Mouse (Mus musculus) small intestine, adult 2 months (tissue): ENCODE measurements around the gene Prss42. TPM values are rescaled to one million over a fixed set of nuclear protein-coding genes. Genes with fewer than 3 reads are reported as not detected.
"Not testable (repeated sequence)": the region's sequence is repeated elsewhere in the genome, so short reads cannot be mapped to it uniquely, and the experiment has no call there.

Source experiments
- H3K27ac ChIP-seq: fragments of 200-500 bp; 2 replicates; pipeline ENCODE4 v1.5.1; 2012; ENCODE audit warnings: low read depth, low read length, control low read depth, inconsistent platforms; ENCODE audit not compliant: insufficient read depth
- H3K27me3 ChIP-seq: fragments of 200-500 bp; 2 replicates; pipeline ENCODE4 v1.6.1; 2012; ENCODE audit warnings: mild to moderate bottlenecking, moderate library complexity, low read length, inconsistent platforms; ENCODE audit not compliant: control insufficient read depth, insufficient read depth
- H3K36me3 ChIP-seq: fragments of 200-500 bp; 2 replicates; pipeline ENCODE4 v1.6.1; 2012; ENCODE audit warnings: mild to moderate bottlenecking, low read length, control low read depth, inconsistent platforms; ENCODE audit not compliant: control insufficient read depth, insufficient read depth
- H3K4me1 ChIP-seq: fragments of 200-500 bp; 2 replicates; pipeline ENCODE4 v1.6.1; 2012; ENCODE audit warnings: low read length, inconsistent platforms, mixed read lengths; ENCODE audit not compliant: control insufficient read depth, insufficient read depth, insufficient read length
- H3K4me3 ChIP-seq: fragments of 200-500 bp; 2 replicates; pipeline ENCODE4 v1.5.1; 2012; ENCODE audit warnings: low read depth, mild to moderate bottlenecking, control low read depth, inconsistent platforms, low read length, moderate library complexity
- CTCF ChIP-seq: fragments of 200-500 bp; IDR thresholded peaks from 2 replicates; pipeline ENCODE4 v1.5.1; 2012; ENCODE audit warnings: low read depth, mild to moderate bottlenecking, control low read depth, inconsistent platforms, low read length, moderate library complexity, mixed read lengths; ENCODE audit not compliant: insufficient replicate concordance, insufficient read length; ENCODE audit errors: extremely low read depth
- POLR2A ChIP-seq: fragments of 200-500 bp; IDR thresholded peaks from 2 replicates; pipeline ENCODE4 v1.6.1; 2012; ENCODE audit warnings: low read depth, mild to moderate bottlenecking, control low read depth, inconsistent platforms, low read length, moderate library complexity
- WGBS: fragments of 180-500 bp; shearing (Covaris S2); methylation state at CpG from one replicate; pipeline ENCODE4 v1.1.7; 2018; 5-methylcytosine and 5-hydroxymethylcytosine counted together
- polyA plus RNA-seq: library from polyadenylated mRNA; depleted of rRNA; stranded (reverse); fragments of >200 nt; gene quantifications from 2 replicates; pipeline ENCODE4 v1.2.3, GENCODE M21; 2012

Gene Prss42
- polyA plus RNA-seq, 1 experiment: not detected

DNA sequence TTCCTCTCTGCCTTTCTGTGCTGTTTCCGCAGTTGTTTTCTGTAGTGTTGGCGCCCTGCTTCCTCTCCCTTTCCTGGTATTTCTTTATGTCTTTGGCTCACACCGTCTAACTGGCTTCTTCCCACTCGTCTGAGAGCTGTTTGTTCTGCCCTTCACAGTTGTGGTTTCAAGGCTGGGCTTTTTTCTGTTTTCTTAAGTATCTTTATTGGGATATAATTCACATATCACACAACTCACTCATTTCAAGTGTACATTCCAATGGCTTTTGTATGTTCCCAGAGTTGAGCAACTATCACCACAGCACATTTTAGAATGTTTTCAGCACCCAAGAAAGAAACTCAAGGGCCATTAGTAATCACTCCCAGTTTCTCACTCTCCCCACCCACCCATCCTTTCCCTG lies 7.5 kb upstream of the Prss42 start:
- H3K27ac ChIP-seq: no peak overlapping the region
- no peaks in the 10 kb centered on the region for H3K36me3 ChIP-seq
- H3K27me3 ChIP-seq: no peaks in the 10 kb centered on the region; the same call in 1 of the 2 replicates
- TF ChIP-seq CTCF (no peak), POLR2A (no peak)
- WGBS: 57% methylated on average over 4 of the region's 4 CpGs
- no peaks in the 10 kb centered on the region for H3K4me1 ChIP-seq
- H3K4me3 ChIP-seq: no peak overlapping the region

DNA sequence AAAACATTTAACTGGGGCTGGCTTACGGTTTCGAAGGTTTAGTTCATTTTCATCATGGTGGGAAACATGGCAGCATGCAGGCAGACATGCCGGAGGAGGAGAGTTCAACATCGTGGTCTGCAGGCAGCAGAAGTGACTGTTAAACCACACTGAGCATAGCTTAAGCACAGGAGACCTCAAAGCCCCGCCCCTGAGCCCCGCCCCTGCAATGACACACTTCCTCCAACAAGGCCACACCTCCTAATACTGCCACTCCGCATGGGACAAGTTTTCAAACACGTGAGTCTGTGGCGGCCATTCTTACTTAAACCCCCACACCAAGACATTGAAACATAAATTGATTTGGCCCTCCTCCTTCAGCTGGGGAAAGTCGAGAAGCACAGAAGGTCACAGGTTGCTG lies 953 bp upstream of the Prss42 start:
- no peak for TF ChIP-seq CTCF
- TF ChIP-seq POLR2A: no peak
- Histone ChIP-seq H3K4me1 (no peaks in the 10 kb centered on the region), H3K27me3 (no peaks in the 10 kb centered on the region), H3K36me3 (no peaks in the 10 kb centered on the region), H3K4me3 (no peak overlapping the region), H3K27ac (no peak overlapping the region)
- 75% methylated on average over 10 of the region's 10 CpGs for WGBS

- H3K4me1 ChIP-seq: no peaks in the 10 kb centered on the region
- no peak overlapping the region for H3K27ac ChIP-seq
- no peaks in the 10 kb centered on the region for H3K36me3 ChIP-seq
- no peaks in the 10 kb centered on the region for H3K27me3 ChIP-seq
- H3K4me3 ChIP-seq: no peak overlapping the region
- WGBS: 90% methylated on average over 8 of the region's 8 CpGs
- TF ChIP-seq CTCF (no peak), POLR2A (no peak)
Measured at GRCm38 (mm10) chr9:110800834-110801479, 3.0 kb downstream of the Prss42 start.

DNA sequence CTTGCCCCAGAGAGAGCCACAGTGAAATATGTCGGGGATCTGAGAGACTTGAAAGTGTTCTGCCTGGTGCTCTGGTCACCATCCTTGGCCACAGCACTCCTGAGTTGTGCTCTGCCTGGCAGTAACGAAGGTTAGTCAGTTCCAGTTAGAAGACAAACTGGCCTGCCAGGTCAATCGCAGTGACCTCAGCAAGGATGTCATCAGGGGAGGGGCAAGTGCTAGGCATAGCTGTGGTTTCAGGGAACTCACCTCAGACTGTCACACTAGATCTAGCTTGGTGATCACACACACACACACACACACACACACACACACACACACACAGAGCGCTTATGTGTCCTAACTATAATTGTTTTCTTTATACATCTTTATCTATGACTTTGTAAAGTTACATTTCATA lies 5.3 kb downstream of the Prss42 start:
- Histone ChIP-seq H3K27me3 (no peaks in the 10 kb centered on the region), H3K36me3 (no peaks in the 10 kb centered on the region), H3K4me3 (no peak overlapping the region), H3K4me1 (no peaks in the 10 kb centered on the region), H3K27ac (no peak overlapping the region)
- no peak for TF ChIP-seq CTCF
- no peak for TF ChIP-seq POLR2A
- 62% methylated on average over 4 of the region's 4 CpGs for WGBS

DNA sequence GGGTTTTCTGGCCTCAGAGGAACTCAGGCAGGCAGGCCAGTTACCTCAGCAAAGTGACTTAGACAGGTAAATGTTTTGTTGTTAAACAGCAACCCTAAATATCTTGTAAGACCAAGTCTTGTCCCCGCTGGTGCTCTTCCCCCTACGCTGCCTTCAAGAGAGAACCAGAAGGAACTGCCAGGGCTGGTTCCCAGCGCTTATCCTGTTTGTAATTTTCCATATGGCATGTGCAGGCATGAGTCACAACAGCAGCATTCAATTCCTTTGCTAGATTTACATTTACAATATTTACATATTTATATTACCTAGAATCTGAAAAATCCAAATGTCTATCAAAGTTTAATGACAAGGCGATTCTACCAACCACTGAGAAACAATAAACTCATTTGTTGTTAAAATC lies 12.1 kb downstream of the Prss42 start:
- TF ChIP-seq POLR2A (no peak), CTCF (no peak)
- no peaks in the 10 kb centered on the region for H3K36me3 ChIP-seq
- WGBS: 64% methylated on average over 4 of the region's 4 CpGs
- H3K27ac ChIP-seq: no peak overlapping the region
- no peak overlapping the region for H3K4me3 ChIP-seq
- no peaks in the 10 kb centered on the region; the same call in 1 of the 2 replicates for H3K27me3 ChIP-seq
- H3K4me1 ChIP-seq: no peaks in the 10 kb centered on the region

DNA sequence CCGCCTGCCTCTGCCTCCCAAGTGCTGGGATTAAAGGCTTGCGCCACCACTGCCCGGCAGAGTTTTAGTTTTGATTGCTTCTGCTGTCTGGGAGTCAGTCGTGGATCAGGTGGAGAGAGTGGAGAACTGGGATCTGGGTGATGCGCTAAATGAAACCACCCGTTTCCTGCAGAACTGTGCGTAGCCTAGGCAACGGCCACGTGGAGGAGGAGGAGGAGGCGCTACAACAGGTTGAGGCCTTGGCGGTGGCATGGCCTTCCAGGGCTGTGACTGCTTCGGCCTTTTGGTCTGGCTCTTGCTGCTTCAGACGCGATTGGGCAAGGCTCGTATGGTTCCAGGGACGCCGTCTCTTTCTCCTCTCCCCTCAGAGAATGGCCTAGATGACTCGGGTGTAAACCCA lies 15.8 kb downstream of the Prss42 start, which contains the start of gene Prss44:
Gene Prss44, plus strand, starts transcription at position 206 of the 400 bp plus-strand sequence.
- no peak within 1 kb of the TSS for H3K4me3 ChIP-seq
- no peak within 1 kb of the TSS for H3K27ac ChIP-seq
- 62% methylated on average over 18 of the region's 18 CpGs for WGBS
- H3K4me1 ChIP-seq: no peaks in the 10 kb centered on the region
- TF ChIP-seq POLR2A (no peak), CTCF (no peak)
- H3K27me3 ChIP-seq: peaks cover 2% of the 10 kb centered on the region; the same call in 1 of the 2 replicates
- no peaks in the 10 kb centered on the region for H3K36me3 ChIP-seq

- not testable (repeated sequence) for H3K27me3 ChIP-seq, H3K4me1 ChIP-seq, H3K36me3 ChIP-seq, H3K27ac ChIP-seq, H3K4me3 ChIP-seq
Measured at GRCm38 (mm10) chr9:110820546-110820945, 22.6 kb downstream of the Prss42 start.
